Mouse (Mus musculus) G1E (cell line): ENCODE data around the gene P4hb.

ENCODE experiments used
- CTCF ChIP-seq: IDR thresholded peaks from 2 replicates; pipeline ENCODE4 v1.5.1; 2012; ENCODE audit warnings: low read depth, low read length, inconsistent platforms, mixed read lengths
- GATA2 ChIP-seq: IDR thresholded peaks from 2 replicates; pipeline ENCODE4 v1.6.1; 2012; ENCODE audit warnings: low read depth, low read length, inconsistent platforms, borderline replicate concordance
- POLR2AphosphoS5 ChIP-seq: IDR thresholded peaks from 2 replicates; pipeline ENCODE4 v1.6.1; 2012; ENCODE audit warnings: low read depth, low read length, inconsistent platforms; ENCODE audit not compliant: insufficient replicate concordance
- TAL1 ChIP-seq: conservative IDR thresholded peaks from 2 replicates; pipeline ENCODE4 v1.6.1; 2012; ENCODE audit warnings: low read depth, low read length, inconsistent platforms, mixed read lengths

DNA sequence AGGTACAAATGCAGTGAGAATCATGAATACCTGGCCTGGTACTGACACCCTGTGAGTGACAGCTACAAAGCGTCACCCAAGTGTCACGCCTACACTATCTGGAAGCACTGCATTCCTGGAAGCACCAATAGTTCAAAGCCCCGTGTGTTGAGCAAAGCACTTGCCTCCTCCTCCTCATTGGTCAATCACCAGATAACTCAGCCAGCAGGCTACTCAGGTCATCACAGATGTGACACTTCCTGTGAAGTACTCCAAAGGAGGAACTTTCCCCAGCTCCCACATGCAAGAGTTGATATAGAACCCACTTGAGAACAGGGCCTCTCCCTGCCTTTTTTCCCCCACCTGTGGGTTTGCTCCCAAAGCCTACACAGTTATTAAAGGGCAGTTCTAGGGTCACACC, 1.9 kb downstream of the P4hb start:
- TF ChIP-seq CTCF, result no peak
- TF ChIP-seq TAL1, result no peak
- no peak for TF ChIP-seq POLR2AphosphoS5
- no peak for TF ChIP-seq GATA2
